Mouse (Mus musculus): ENCODE measurements at regions not wholly inside any gene's neighbourhood (a gene's known extent, or its start where the extent isn't known, plus 50 kb on each side); places are given as distances from the start of the nearest gene placed in this dataset.

GRCm38 (mm10) chr5:78621987-78622854 lies 1214.4 kb upstream of the Igfbp7 start:
- DNase-seq (ENCODE audit: low spot score), result peak; percentile 58

GRCm38 (mm10) chr5:78608317-78608716 lies 1200.5 kb upstream of the Igfbp7 start:
- H3K4me3 ChIP-seq (ENCODE audit: low read depth, low read length), result no peak overlapping the region
- WGBS, result 87% methylated on average over 4 of the region's 4 CpGs
- ATAC-seq (replicated peaks; ENCODE audit: low FRiP score) (no peak), DNase-seq (ENCODE audit: low spot score) (no peak)
- H3K9ac ChIP-seq (ENCODE audit: low read length), result no peak overlapping the region
- H3K36me3 ChIP-seq (ENCODE audit: control insufficient read depth, insufficient read depth, low read length), result no peaks in the 10 kb centered on the region
- no peak overlapping the region for H3K4me2 ChIP-seq (ENCODE audit: low read depth, low read length, severe bottlenecking)
- H3K27ac ChIP-seq (ENCODE audit: low read depth, low read length), result no peak overlapping the region
- H3K9me3 ChIP-seq (ENCODE audit: control insufficient read depth, low read length), result no peaks in the 10 kb centered on the region
- H3K27me3 ChIP-seq (ENCODE audit: control insufficient read depth, insufficient read depth, low read length), result no peaks in the 10 kb centered on the region
- no peaks in the 10 kb centered on the region for H3K4me1 ChIP-seq (replicated peaks; ENCODE audit: control insufficient read depth, insufficient read depth, low read length)

More at GRCm38 (mm10) chr5:78621987-78622854, 1214.4 kb upstream of the Igfbp7 start:
- Histone ChIP-seq H3K9ac (ENCODE audit: low read length) (no peak overlapping the region), H3K36me3 (ENCODE audit: control insufficient read depth, insufficient read depth, low read length) (no peaks in the 10 kb centered on the region), H3K9me3 (ENCODE audit: control insufficient read depth, low read length) (no peaks in the 10 kb centered on the region), H3K4me3 (ENCODE audit: low read depth, low read length) (no peak overlapping the region), H3K4me2 (ENCODE audit: low read depth, low read length, severe bottlenecking) (no peak overlapping the region), H3K27me3 (ENCODE audit: control insufficient read depth, insufficient read depth, low read length) (no peaks in the 10 kb centered on the region), H3K4me1 (replicated peaks; ENCODE audit: control insufficient read depth, insufficient read depth, low read length) (no peaks in the 10 kb centered on the region), H3K27ac (ENCODE audit: low read depth, low read length) (0 out of 2 replicates have a peak overlapping the region, but pooled peaks have one; percentile 51)
- WGBS, result 57% methylated on average over 5 of the region's 5 CpGs
- peak; percentile 83 for ATAC-seq (replicated peaks; ENCODE audit: low FRiP score)

GRCm38 (mm10) chr5:78602599-78602998 lies 1194.8 kb upstream of the Igfbp7 start:
- no peak for ATAC-seq (replicated peaks; ENCODE audit: low FRiP score)
- Histone ChIP-seq H3K4me2 (ENCODE audit: low read depth, low read length, severe bottlenecking) (no peak overlapping the region), H3K27me3 (ENCODE audit: control insufficient read depth, insufficient read depth, low read length) (no peaks in the 10 kb centered on the region), H3K27ac (ENCODE audit: low read depth, low read length) (no peak overlapping the region), H3K4me1 (replicated peaks; ENCODE audit: control insufficient read depth, insufficient read depth, low read length) (no peaks in the 10 kb centered on the region), H3K4me3 (ENCODE audit: low read depth, low read length) (no peak overlapping the region), H3K36me3 (ENCODE audit: control insufficient read depth, insufficient read depth, low read length) (no peaks in the 10 kb centered on the region), H3K9ac (ENCODE audit: low read length) (no peak overlapping the region), H3K9me3 (ENCODE audit: control insufficient read depth, low read length) (no peaks in the 10 kb centered on the region)
- DNase-seq (ENCODE audit: low spot score), result no peak

- no peak for DNase-seq (ENCODE audit: low spot score)
- WGBS, result 78% methylated on average over 1 of the region's 1 CpGs
- Histone ChIP-seq H3K4me3 (ENCODE audit: low read depth, low read length) (no peak overlapping the region), H3K9ac (ENCODE audit: low read length) (no peak overlapping the region), H3K4me1 (replicated peaks; ENCODE audit: control insufficient read depth, insufficient read depth, low read length) (no peaks in the 10 kb centered on the region), H3K27ac (ENCODE audit: low read depth, low read length) (no peak overlapping the region), H3K27me3 (ENCODE audit: control insufficient read depth, insufficient read depth, low read length) (no peaks in the 10 kb centered on the region), H3K4me2 (ENCODE audit: low read depth, low read length, severe bottlenecking) (no peak overlapping the region), H3K36me3 (ENCODE audit: control insufficient read depth, insufficient read depth, low read length) (no peaks in the 10 kb centered on the region), H3K9me3 (ENCODE audit: control insufficient read depth, low read length) (no peaks in the 10 kb centered on the region)
- no peak for ATAC-seq (replicated peaks; ENCODE audit: low FRiP score)
Measured at GRCm38 (mm10) chr5:78584823-78585222, 1177.0 kb upstream of the Igfbp7 start.

- Histone ChIP-seq H3K9me3 (ENCODE audit: control insufficient read depth, low read length) (no peaks in the 10 kb centered on the region), H3K27me3 (ENCODE audit: control insufficient read depth, insufficient read depth, low read length) (no peaks in the 10 kb centered on the region), H3K36me3 (ENCODE audit: control insufficient read depth, insufficient read depth, low read length) (no peaks in the 10 kb centered on the region), H3K4me2 (ENCODE audit: low read depth, low read length, severe bottlenecking) (no peak overlapping the region), H3K27ac (ENCODE audit: low read depth, low read length) (no peak overlapping the region), H3K4me3 (ENCODE audit: low read depth, low read length) (no peak overlapping the region), H3K9ac (ENCODE audit: low read length) (no peak overlapping the region), H3K4me1 (replicated peaks; ENCODE audit: control insufficient read depth, insufficient read depth, low read length) (no peaks in the 10 kb centered on the region)
- 69% methylated on average over 1 of the region's 1 CpGs for WGBS
- DNase-seq (ENCODE audit: low spot score) (no peak), ATAC-seq (replicated peaks; ENCODE audit: low FRiP score) (no peak)
Measured at GRCm38 (mm10) chr5:78556946-78557345, 1149.1 kb upstream of the Igfbp7 start.

GRCm38 (mm10) chr5:78535308-78535707 lies 1127.5 kb upstream of the Igfbp7 start:
- no peak overlapping the region for H3K4me2 ChIP-seq (ENCODE audit: low read depth, low read length, severe bottlenecking)
- DNase-seq (ENCODE audit: low spot score) (no peak), ATAC-seq (replicated peaks; ENCODE audit: low FRiP score) (no peak)
- H3K27me3 ChIP-seq (ENCODE audit: control insufficient read depth, insufficient read depth, low read length), result no peaks in the 10 kb centered on the region
- no peaks in the 10 kb centered on the region for H3K36me3 ChIP-seq (ENCODE audit: control insufficient read depth, insufficient read depth, low read length)
- H3K9ac ChIP-seq (ENCODE audit: low read length), result no peak overlapping the region
- no peaks in the 10 kb centered on the region for H3K9me3 ChIP-seq (ENCODE audit: control insufficient read depth, low read length)
- H3K4me3 ChIP-seq (ENCODE audit: low read depth, low read length), result no peak overlapping the region
- no peak overlapping the region for H3K27ac ChIP-seq (ENCODE audit: low read depth, low read length)
- H3K4me1 ChIP-seq (replicated peaks; ENCODE audit: control insufficient read depth, insufficient read depth, low read length), result no peaks in the 10 kb centered on the region

Measured in forebrain, embryonic 11.5 days (tissue).